Mouse (Mus musculus) kidney, adult 11 months (tissue): ENCODE measurements around the gene Cyp2w1.
"Not testable (repeated sequence)": the region's sequence is repeated elsewhere in the genome, so short reads cannot be mapped to it uniquely, and the experiment has no call there.

Source experiments
- DNase-seq: peaks from one replicate; pipeline ENCODE4 v3.0.0; 2022

The Cyp2w1 gene

DNA sequence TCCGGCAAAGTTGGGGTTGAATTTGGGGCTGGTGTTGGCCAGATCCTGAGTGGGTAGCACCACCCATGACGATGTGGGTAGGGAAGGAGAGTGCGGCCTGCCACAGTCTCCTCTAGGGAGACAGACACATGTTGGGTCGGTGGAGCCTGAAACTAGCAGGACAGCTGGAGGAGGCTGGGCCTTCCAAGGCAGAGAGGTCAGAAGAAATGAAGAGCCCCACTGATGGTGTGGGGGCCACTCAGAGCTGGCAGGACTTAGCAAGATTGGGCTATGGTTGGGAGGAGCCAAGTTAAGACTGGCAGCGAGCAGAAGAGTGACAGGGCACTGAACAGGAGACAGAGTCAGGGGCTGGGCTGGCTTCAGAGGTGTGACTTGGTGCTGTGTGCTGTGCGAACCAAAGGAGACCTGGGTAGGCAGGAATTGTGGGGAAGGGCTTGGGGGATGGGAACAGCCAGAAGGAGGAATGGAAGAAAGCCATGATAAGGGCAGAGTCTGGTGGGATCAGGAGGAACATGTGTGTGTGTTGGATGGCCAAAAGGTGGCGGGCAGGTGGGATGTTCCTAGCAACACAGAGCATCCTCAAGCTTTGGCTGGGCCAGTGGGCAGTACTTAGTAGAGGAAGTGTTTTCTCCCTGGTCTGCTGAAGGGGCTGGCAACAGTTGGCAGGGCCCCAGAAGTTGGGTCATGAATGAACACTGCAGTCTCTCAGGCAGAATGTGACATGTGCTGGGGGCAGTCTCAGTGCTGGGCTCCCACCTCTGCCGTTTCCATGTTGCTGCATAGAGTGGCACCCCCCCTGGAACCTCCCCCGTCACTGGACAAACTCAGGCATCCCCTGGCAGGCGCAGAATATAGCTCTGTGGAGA lies 35.1 kb downstream of the Cyp2w1 start:
- no peak for DNase-seq

- peak; percentile 54 for DNase-seq
Measured at GRCm38 (mm10) chr5:139388195-139388570, 35.8 kb downstream of the Cyp2w1 start.

- DNase-seq = no peak
Measured at GRCm38 (mm10) chr5:139388694-139389675, 36.6 kb downstream of the Cyp2w1 start.

- peak; percentile 50 for DNase-seq
Measured at GRCm38 (mm10) chr5:139389676-139390061, 37.3 kb downstream of the Cyp2w1 start.

GRCm38 (mm10) chr5:139390324-139391119 lies 38.1 kb downstream of the Cyp2w1 start:
- not testable (repeated sequence) for DNase-seq

- no peak for DNase-seq
Measured at GRCm38 (mm10) chr5:139391309-139391990, 39.0 kb downstream of the Cyp2w1 start.

DNA sequence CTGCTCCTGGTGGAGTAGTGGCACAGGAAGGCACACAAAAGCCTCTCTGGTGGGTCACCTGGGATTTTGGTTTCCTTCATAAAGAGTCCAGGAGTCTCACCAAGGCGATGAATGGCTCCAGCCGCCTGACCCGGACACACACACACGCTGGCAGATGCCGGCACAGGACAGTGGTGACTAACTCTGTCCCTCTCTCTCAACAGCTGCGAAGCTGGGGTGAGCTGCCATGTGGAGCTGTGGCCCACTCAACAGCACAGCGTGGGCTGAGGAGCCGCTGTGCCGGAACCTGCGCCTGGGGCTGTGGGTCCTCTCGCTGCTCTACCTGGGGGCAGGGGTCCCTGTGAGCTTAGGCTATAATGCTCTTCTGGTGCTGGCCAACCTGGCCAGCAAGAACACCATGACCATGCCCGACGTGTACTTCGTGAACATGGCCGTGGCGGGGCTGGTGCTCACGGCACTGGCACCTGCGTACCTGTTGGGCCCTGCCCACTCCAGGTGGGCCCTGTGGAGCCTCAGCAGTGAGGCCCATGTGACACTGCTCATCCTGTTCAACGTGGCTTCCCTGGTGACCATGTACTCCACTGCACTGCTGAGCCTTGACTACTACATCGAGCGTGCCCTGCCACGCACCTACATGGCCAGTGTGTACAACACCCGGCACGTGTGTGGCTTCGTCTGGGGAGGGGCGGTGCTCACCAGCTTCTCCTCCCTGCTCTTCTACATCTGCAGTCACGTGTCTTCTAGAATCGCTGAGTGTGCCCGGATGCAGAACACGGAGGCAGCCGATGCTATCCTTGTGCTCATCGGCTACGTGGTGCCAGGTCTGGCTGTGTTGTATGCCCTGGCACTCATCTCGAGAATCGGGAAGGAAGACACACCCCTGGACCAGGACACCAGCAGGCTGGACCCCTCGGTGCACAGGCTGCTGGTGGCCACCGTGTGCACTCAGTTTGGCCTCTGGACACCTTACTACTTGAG lies 40.1 kb downstream of the Cyp2w1 start:
- no peak for DNase-seq

DNA sequence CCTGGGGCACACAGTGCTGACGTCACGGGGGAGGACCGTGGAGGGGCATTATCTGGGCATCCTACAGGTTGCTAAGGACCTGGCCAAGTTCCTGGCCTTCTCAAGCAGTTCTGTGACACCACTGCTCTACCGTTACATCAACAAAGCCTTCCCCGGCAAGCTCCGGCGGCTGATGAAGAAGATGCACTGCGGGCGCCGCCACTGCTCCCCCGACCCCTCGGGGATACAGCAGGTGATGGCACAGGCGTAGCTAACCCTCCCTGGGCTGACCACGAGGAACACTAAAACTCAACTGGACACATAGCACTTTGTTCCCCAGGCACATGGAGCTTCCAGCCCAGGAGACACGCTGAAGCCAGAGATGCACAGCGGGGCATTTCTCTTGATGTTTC lies 40.8 kb downstream of the Cyp2w1 start:
- DNase-seq = no peak

DNA sequence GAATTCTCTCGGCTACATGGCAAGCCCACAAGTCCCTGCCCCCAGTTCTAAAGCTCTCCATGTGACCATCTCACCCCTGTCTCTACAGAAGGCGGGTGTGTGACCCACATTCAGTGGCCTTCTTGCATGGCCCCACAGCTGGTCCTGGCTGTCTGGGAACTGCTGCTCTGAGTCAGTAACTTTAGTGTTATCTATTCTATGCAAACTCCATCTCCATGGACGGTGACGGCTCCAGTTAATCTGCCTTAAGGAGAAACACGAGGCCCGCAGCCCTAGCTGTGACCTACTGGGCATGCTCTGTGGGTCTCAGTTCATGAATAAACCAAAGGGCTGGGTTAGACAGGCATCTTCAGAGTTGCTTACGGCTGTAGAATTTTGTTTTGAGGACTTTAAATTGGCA lies 42.0 kb downstream of the Cyp2w1 start:
- no peak for DNase-seq

GRCm38 (mm10) chr5:139395528-139395927 lies 43.1 kb downstream of the Cyp2w1 start:
- no peak for DNase-seq

DNA sequence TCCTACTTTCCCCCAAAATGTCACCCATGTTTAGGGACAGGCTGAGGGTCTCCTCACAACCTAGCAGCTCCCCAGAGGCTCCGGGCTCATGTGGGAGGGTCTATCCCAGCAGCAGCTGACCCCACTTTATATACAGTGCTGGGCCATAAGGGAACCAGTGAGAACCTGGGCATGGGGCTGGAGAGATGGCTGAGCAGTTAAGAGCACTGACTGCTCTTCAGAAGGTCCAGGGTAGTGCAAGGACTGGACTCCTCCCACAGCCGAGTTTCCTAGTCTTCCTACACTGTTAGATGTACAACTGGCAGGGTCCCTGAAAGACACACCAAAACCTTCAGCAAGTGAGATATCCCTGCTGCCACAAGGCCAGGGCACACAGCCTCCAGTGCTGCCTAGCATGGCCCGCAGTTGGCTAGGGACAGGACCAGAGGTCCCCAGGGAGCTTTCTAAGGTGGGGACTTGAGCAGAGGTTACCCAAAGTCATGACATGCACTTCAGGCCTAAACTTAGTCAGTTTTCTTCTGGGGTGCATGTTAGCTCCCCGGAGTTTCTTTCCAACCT lies 45.0 kb downstream of the Cyp2w1 start:
- DNase-seq = no peak

DNA sequence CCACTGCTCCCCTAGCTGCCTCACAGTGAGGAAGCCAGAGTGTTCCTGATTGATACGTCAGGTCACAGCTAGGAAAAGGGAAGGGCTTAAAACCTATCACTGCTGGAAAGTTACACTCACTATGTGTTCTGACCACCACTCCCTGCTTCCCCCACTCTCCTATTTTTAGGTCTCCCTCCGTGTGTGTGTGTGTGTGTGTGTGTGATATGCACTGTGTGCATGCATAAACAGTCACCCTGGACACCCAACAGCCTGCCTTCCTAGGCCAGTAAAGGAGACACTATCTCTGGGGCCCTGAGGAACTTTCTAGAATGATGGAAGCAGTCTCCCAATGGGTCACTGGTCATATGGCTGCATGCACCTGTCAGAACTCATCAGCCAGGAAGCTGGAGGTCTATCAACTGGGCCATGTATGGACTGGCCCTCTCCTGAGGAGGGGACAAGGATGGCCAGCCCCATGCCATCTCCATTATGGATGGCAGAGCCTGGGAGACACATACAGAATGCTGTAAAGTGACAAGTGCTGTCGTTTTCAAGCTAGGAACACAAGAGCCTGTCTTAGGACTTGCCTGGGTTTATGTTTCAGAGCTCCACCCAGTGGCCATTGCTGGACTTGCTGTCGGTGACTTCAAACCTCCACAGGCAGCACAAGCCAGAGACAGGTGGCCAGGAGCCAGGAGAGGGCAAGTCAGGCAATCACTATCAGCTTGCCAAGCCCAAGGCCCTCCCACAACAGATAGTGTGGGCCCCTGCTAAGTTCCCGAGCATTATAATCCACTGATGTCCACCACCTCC lies 45.7 kb downstream of the Cyp2w1 start:
- peak; percentile 96 for DNase-seq

GRCm38 (mm10) chr5:139398786-139399185 lies 46.4 kb downstream of the Cyp2w1 start:
- no peak for DNase-seq

GRCm38 (mm10) chr5:139399991-139400390 lies 47.6 kb downstream of the Cyp2w1 start:
- no peak for DNase-seq

DNA sequence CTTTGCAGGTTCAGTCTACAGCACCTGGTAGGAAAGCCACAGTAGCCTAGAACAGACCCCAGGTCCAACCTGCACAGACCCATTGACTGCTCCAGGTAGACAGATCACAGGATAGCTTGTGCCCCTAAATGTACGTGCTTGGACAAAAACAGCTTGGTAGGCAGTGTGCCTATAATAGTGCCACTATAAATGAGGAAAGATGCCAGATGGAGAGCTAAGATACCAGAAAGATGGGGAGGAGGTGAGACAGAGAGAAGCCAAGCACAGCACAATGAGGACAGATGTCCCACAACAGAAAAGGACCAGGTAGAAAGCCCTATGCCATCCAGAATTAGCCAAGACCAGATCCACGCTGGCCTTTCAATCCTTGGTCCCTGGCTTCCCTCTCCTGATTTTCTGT lies 49.7 kb downstream of the Cyp2w1 start:
- DNase-seq = no peak

GRCm38 (mm10) chr5:139403692-139404260 lies 51.4 kb downstream of the Cyp2w1 start:
- no peak for DNase-seq

DNA sequence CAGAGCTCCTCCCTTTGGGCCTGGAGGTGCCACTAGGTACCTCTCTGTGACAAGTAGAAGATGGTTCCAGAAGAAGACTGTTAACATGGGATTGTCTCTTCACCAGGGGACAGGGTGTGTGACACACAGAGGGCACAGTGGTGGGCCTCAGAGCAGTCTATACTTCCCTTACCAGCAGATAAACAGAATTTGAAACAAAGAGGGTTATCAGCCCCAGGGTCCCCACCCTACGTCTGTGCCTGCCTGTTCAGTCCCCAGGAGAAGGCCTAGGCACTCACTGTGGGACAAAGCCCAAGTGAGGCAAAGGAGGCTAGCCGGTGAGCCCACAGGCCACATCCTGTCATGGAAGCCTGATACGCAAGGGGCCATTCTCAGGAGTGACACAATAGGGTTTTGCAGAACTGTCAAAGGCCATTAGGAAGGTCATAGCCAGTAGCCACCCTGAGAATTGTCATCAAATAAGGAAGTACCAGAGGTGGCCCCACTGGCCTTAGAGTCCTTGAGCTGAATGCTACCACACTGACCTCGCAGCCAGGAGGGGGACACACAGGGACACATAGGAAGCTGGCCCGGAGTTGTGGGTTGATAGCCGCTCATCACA lies 52.5 kb downstream of the Cyp2w1 start, which contains the start of gene C130050O18Rik:
Gene C130050O18Rik, plus strand, starts transcription at position 480 of the 601 bp plus-strand sequence.
- DNase-seq = no peak

- no peak for DNase-seq
Measured at GRCm38 (mm10) chr5:139405478-139405877, 53.1 kb downstream of the Cyp2w1 start.

DNA sequence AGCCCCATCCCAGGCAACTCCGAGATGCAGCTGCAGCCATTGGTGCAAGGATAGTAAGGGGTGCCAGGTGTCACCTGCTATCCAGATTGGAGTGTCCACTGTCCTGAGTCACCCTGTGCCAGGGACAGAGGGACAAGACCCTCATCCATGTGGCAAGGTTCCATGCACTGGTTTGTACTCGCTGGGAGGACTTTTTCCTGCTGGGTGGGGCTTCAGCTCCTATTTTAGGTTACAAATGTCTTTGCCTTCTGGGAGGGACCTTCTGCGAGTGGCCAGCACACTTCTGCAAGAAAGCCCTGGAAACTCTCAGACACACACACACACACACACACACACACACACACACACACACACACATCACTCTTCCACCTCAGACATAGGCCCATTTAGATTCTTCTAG lies 53.5 kb downstream of the Cyp2w1 start:
- DNase-seq = no peak
